Mouse (Mus musculus): ENCODE data around the gene Foxn3. TPM values are rescaled to one million over a fixed set of nuclear protein-coding genes. Genes with fewer than 3 reads are reported as not detected.

The Foxn3 gene
- polyA plus RNA-seq, 1 experiment from 2014 or later = 95.8 TPM

DNA sequence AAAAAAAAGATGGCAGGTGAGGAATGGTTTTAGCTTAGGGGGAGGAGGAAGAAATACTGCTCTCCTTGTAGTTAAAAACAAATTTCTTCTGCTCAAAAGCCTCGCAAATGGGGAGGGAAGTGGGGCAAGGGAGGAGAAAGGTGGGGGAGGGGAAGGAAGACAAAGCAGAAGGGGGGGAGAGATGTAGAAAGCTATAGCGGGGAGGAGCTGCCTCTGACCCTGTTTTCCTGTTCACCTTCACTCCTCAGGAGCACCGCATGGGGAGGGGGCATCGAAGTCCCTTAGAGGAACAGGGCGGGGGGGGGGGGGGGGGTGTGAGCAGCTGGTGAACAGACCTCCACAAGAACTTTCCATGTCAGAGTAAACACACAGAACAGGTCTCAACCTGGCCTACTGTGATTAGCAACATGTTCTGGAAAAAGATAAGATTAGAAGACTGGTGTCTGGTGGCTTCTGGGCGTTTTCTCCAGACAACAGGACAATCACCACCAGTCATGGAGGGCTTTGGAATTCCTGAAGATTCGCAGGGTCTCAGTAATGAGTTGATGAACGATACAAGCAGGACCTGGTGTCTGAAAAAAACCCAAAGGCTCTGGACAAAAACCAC lies 231.9 kb downstream of the Foxn3 start:
- WGBS = 54% methylated on average over 6 of the region's 8 CpGs

DNA sequence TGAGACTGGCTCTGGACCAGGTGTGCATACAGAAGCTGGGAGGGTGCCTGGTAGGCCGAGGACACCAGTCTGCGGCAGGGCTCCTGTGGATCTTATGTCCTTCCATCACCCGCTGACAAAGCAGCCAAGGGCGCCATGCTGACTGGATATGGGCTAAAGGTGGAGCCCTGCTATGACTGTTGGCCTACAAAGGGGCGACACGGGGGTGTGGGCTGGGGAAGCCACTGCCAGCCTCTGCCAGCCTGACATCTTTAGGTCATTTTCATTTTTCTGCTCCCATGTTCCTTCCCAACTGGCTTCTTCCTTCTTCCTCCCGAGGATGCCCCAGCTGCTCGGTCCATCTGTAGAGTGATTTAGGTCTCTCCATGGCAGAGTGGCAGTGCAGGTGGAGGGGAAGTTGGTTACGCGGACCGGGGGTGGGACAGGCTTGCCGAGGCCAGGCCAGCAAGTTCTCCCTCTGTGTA lies 232.5 kb downstream of the Foxn3 start:
- no peak overlapping the region for H3K4me2 ChIP-seq (ENCODE audit: low read depth, low read length)
- no peak overlapping the region for H3K27ac ChIP-seq (ENCODE audit: low read depth, low read length)
- no peaks in the 10 kb centered on the region for H3K9me3 ChIP-seq (ENCODE audit: control insufficient read depth, low read length)
- H3K27me3 ChIP-seq (ENCODE audit: control insufficient read depth, insufficient read depth, low read length) = no peaks in the 10 kb centered on the region
- no peak for ATAC-seq (ENCODE audit: low read depth)
- peaks cover 33% of the 10 kb centered on the region for H3K4me1 ChIP-seq (ENCODE audit: control insufficient read depth, insufficient read depth, low read length)
- H3K36me3 ChIP-seq (ENCODE audit: control insufficient read depth, insufficient read depth, low read length) = no peaks in the 10 kb centered on the region
- WGBS = 68% methylated on average over 12 of the region's 12 CpGs
- H3K4me3 ChIP-seq (ENCODE audit: low read depth, low read length) = no peak overlapping the region
- no peak overlapping the region for H3K9ac ChIP-seq (replicated peaks; ENCODE audit: low read depth, low read length)

More for the DNA sequence above, 231.9 kb downstream of the Foxn3 start:
- Histone ChIP-seq H3K36me3 (ENCODE audit: control insufficient read depth, insufficient read depth, low read length) (no peaks in the 10 kb centered on the region), H3K9ac (replicated peaks; ENCODE audit: low read depth, low read length) (no peak overlapping the region), H3K27ac (ENCODE audit: low read depth, low read length) (no peak overlapping the region), H3K4me3 (ENCODE audit: low read depth, low read length) (no peak overlapping the region), H3K9me3 (ENCODE audit: control insufficient read depth, low read length) (no peaks in the 10 kb centered on the region), H3K27me3 (ENCODE audit: control insufficient read depth, insufficient read depth, low read length) (no peaks in the 10 kb centered on the region), H3K4me1 (ENCODE audit: control insufficient read depth, insufficient read depth, low read length) (peaks cover 35% of the 10 kb centered on the region), H3K4me2 (ENCODE audit: low read depth, low read length) (no peak overlapping the region)
- ATAC-seq (ENCODE audit: low read depth) = no peak

DNA sequence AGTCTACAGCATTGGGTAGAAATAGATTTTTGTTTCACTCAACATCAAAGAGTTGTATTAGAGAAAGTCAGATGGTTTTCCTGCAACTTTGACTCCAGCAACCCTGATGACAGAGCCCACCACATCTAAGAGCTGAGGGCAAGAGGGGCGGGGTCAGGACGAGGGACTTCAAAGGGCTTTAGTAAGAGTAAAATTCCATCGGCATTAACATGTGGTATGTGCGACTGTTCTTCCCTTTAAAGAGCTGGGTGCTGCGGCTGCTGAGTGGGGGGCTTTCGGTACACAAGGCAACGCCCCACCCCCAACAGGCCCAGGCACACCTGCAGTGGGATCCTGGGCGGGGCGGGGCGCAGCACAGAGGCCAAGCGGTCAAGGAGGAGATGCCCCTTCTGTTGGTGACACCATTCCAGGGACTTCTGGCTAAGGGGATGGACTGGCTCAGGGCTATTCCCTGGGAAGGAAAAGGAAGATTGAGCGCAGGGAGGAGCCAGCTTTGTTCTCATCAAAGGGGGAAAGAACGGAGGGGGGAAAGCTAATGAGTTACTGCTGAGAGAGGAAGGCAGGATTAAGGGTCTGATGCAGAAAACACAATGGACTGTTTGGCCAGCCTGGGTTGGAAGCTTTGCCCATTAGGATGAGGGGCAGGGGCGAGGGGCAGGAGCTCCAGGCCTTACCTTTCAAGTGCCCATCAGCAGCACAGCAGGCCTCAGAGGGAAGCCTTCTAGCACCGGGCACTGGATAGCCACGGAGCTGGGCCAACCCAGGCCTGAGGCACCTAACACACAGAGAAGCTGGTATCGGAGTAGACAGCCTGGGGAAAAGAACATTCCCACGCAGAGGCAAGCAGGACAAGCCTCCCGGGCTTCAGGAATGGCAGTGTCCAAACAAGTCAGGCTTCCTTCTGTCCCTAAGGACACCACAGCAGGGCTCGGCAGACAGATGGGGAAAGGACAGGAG lies 233.8 kb downstream of the Foxn3 start:
- no peak overlapping the region for H3K4me3 ChIP-seq (ENCODE audit: low read depth, low read length)
- H3K27me3 ChIP-seq (ENCODE audit: control insufficient read depth, insufficient read depth, low read length) = no peaks in the 10 kb centered on the region
- H3K27ac ChIP-seq (ENCODE audit: low read depth, low read length) = 0 out of 2 replicates have a peak overlapping the region, but pooled peaks have one; percentile 16
- H3K9me3 ChIP-seq (ENCODE audit: control insufficient read depth, low read length) = no peaks in the 10 kb centered on the region
- no peaks in the 10 kb centered on the region for H3K36me3 ChIP-seq (ENCODE audit: control insufficient read depth, insufficient read depth, low read length)
- no peak overlapping the region for H3K9ac ChIP-seq (replicated peaks; ENCODE audit: low read depth, low read length)
- peaks cover 34% of the 10 kb centered on the region for H3K4me1 ChIP-seq (ENCODE audit: control insufficient read depth, insufficient read depth, low read length)
- peak; percentile 49; the same call in 1 of the 2 replicates for ATAC-seq (ENCODE audit: low read depth)
- no peak overlapping the region for H3K4me2 ChIP-seq (ENCODE audit: low read depth, low read length)
- WGBS = 7% methylated on average over 20 of the region's 20 CpGs

DNA sequence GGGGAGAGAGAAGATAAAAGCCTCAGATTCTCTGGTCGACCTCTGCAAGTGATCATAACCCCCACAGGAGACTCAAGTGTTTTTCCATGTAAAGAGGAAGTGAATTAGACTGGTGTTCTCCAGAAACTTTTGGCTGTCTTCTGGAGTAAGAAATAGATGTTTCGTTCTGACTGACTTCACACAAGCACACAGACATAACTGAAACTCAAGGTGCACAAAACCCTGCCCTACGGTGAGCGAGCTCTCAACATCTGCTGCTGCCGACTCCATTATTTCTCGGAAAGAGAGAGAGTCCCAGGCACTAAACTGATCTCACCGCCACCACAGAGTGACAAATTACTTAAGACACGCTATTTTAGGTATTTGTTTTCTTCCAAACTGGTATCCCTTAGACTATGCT lies 237.2 kb downstream of the Foxn3 start:
- H3K27ac ChIP-seq (ENCODE audit: low read depth, low read length) = no peak overlapping the region
- peaks cover 33% of the 10 kb centered on the region for H3K4me1 ChIP-seq (ENCODE audit: control insufficient read depth, insufficient read depth, low read length)
- H3K9me3 ChIP-seq (ENCODE audit: control insufficient read depth, low read length) = no peaks in the 10 kb centered on the region
- H3K4me3 ChIP-seq (ENCODE audit: low read depth, low read length) = no peak overlapping the region
- H3K36me3 ChIP-seq (ENCODE audit: control insufficient read depth, insufficient read depth, low read length) = no peaks in the 10 kb centered on the region
- ATAC-seq (ENCODE audit: low read depth) = no peak
- no peak overlapping the region for H3K4me2 ChIP-seq (ENCODE audit: low read depth, low read length)
- 33% methylated on average over 8 of the region's 8 CpGs for WGBS
- no peak overlapping the region for H3K9ac ChIP-seq (replicated peaks; ENCODE audit: low read depth, low read length)
- H3K27me3 ChIP-seq (ENCODE audit: control insufficient read depth, insufficient read depth, low read length) = no peaks in the 10 kb centered on the region

DNA sequence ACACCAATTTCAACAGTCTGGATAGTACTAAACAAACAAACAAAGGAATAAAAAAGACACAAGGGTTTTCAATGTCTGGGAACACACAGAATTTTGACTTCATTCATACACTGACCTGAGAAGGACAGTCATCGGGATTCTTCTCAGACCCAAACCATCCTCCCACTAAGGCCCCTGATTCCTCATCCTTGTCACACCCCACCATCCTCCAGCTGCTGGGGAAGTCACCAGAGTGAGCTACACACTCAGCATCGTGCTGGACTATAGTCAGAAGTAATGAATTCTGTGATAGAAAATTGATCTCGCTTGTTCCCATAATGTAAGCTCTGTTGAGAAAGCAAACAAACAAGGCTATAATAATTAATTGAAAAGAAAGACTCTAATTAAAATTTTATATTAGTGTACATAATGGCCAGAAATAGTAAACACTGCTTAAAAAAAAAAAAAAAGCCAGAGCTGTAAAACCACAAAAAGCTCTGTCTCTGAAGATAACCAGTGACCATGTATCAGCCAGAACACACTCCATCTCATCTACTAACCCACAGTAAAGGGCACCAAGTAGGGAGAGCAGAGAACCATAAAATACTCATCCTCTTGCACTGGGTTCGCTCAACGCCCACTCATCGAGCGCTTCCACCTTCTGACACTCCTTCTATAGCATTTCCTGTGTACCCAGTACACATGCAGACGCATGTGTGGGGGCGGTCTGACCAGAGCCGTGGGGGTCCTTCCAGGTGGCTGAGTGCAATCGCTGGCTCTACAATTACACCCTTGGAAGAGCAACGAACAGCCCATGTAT lies 241.6 kb downstream of the Foxn3 start:
- Histone ChIP-seq H3K4me2 (ENCODE audit: low read depth, low read length) (no peak overlapping the region), H3K36me3 (ENCODE audit: control insufficient read depth, insufficient read depth, low read length) (no peaks in the 10 kb centered on the region), H3K4me1 (ENCODE audit: control insufficient read depth, insufficient read depth, low read length) (peaks cover 20% of the 10 kb centered on the region), H3K4me3 (ENCODE audit: low read depth, low read length) (no peak overlapping the region), H3K27ac (ENCODE audit: low read depth, low read length) (no peak overlapping the region; the same call in 1 of the 2 replicates), H3K9me3 (ENCODE audit: control insufficient read depth, low read length) (no peaks in the 10 kb centered on the region), H3K9ac (replicated peaks; ENCODE audit: low read depth, low read length) (no peak overlapping the region), H3K27me3 (ENCODE audit: control insufficient read depth, insufficient read depth, low read length) (no peaks in the 10 kb centered on the region)
- WGBS = 69% methylated on average over 12 of the region's 12 CpGs
- ATAC-seq (ENCODE audit: low read depth) = no peak

DNA sequence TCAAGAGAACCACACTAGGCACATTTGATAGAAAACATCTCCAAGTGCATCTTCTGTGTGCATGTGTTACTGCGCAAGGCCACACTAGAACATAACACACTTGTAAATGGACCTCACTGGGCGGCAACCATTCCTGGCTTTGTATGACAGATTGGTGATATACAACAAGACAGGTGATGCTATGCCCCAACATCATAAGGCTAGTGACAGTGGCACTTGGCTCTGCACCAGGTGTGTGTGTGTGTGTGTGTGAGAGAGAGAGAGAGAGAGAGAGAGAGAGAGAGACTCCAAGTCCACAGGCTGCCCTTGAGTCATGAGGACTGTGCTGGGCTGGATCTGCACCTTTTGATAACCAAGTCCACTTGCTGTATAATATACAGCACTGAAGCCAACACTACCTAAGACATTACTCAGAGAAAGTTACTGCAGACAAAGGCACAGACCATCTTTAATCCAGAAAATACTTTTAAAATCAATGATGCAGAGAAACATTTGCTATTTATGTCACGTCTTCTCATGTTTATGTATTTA lies 242.4 kb downstream of the Foxn3 start:
- Histone ChIP-seq H3K4me3 (ENCODE audit: low read depth, low read length) (no peak overlapping the region), H3K36me3 (ENCODE audit: control insufficient read depth, insufficient read depth, low read length) (no peaks in the 10 kb centered on the region), H3K9me3 (ENCODE audit: control insufficient read depth, low read length) (no peaks in the 10 kb centered on the region), H3K27me3 (ENCODE audit: control insufficient read depth, insufficient read depth, low read length) (no peaks in the 10 kb centered on the region), H3K4me1 (ENCODE audit: control insufficient read depth, insufficient read depth, low read length) (peaks cover 19% of the 10 kb centered on the region), H3K4me2 (ENCODE audit: low read depth, low read length) (no peak overlapping the region), H3K9ac (replicated peaks; ENCODE audit: low read depth, low read length) (no peak overlapping the region), H3K27ac (ENCODE audit: low read depth, low read length) (no peak overlapping the region; the same call in 1 of the 2 replicates)
- 85% methylated on average over 3 of the region's 3 CpGs for WGBS
- ATAC-seq (ENCODE audit: low read depth) = no peak

DNA sequence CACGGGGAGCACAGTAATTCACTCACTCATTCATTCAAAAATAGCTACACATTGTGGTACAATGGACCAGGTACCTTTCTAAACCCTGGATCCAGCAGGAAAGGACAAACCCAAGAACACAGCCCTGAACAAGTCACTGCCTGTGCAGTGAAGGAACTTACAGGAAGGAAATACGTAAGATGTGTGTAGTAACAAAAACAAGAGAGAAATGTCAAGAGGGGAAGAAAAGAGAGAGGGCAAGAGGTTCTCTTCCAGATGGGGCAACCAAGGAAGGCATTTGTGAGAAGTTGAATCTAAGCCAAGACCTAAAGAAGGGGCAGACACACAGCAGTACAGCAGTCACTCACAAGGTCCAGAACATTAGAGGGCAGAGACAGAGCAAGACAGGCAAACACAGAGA lies 243.5 kb downstream of the Foxn3 start:
- no peaks in the 10 kb centered on the region for H3K27me3 ChIP-seq (ENCODE audit: control insufficient read depth, insufficient read depth, low read length)
- H3K4me2 ChIP-seq (ENCODE audit: low read depth, low read length) = no peak overlapping the region
- no peak for ATAC-seq (ENCODE audit: low read depth)
- WGBS = 52% methylated on average over 2 of the region's 2 CpGs
- H3K4me1 ChIP-seq (ENCODE audit: control insufficient read depth, insufficient read depth, low read length) = peaks cover 12% of the 10 kb centered on the region; the same call in 1 of the 2 replicates
- H3K9me3 ChIP-seq (ENCODE audit: control insufficient read depth, low read length) = no peaks in the 10 kb centered on the region
- no peak overlapping the region for H3K9ac ChIP-seq (replicated peaks; ENCODE audit: low read depth, low read length)
- no peak overlapping the region for H3K4me3 ChIP-seq (ENCODE audit: low read depth, low read length)
- H3K36me3 ChIP-seq (ENCODE audit: control insufficient read depth, insufficient read depth, low read length) = no peaks in the 10 kb centered on the region
- no peak overlapping the region for H3K27ac ChIP-seq (ENCODE audit: low read depth, low read length)

DNA sequence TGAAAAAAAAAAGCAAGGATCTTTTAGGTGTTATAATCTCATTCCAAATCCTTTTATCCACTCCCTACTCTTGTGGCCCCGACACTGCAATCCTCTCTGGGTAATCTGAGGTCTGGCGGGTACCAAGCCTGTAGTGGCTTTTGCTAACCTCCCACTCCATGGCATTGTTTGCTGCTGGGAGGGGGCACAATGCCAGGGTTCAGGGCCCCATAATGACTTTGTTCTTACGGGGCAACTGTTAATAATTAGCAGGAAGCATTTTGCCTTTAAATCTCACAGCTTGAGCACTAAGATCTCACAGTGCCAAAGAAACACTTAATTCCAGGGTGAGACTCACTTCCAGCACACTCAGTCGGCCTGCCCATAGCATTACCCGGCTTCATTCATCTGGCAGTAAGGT lies 244.2 kb downstream of the Foxn3 start:
- H3K36me3 ChIP-seq (ENCODE audit: control insufficient read depth, insufficient read depth, low read length) = no peaks in the 10 kb centered on the region
- ATAC-seq (ENCODE audit: low read depth) = no peak
- 40% methylated on average over 5 of the region's 5 CpGs for WGBS

More for the DNA sequence above, 244.2 kb downstream of the Foxn3 start:
- H3K4me1 ChIP-seq (ENCODE audit: control insufficient read depth, insufficient read depth, low read length) = peaks cover 8% of the 10 kb centered on the region; the same call in 1 of the 2 replicates
- H3K4me3 ChIP-seq (ENCODE audit: low read depth, low read length) = no peak overlapping the region
- H3K4me2 ChIP-seq (ENCODE audit: low read depth, low read length) = no peak overlapping the region
- no peaks in the 10 kb centered on the region for H3K9me3 ChIP-seq (ENCODE audit: control insufficient read depth, low read length)
- H3K27me3 ChIP-seq (ENCODE audit: control insufficient read depth, insufficient read depth, low read length) = no peaks in the 10 kb centered on the region
- H3K27ac ChIP-seq (ENCODE audit: low read depth, low read length) = no peak overlapping the region
- no peak overlapping the region for H3K9ac ChIP-seq (replicated peaks; ENCODE audit: low read depth, low read length)
